ENCODE assay signal across 12 mouse cellular contexts in genomic region chr1:89714165-89714980, GRCm38 (mm10).
A peak's percentile ranks its signal among the peaks of the same experiment; 100 is the strongest.
DNase-seq lines count a peak whose midpoint lies in the region; ATAC-seq and TF ChIP-seq lines count a peak whose summit lies in the region.
"Had no signal": no experiment of that assay in that cellular context is flagged by ENCODE, and none has a peak within 500 bp of the region (broad histone marks: within the 10 kb centered on the region; RNA-seq: fewer than 3 reads in every experiment).

No protein-coding gene starts in this region.

- H3K27me3 ChIP-seq in midbrain, embryonic 11.5 days (ENCODE audit: control insufficient read depth, insufficient read depth, low read length), result no peaks in the 10 kb centered on the region
- H3K27me3 ChIP-seq in midbrain, embryonic 10.5 days (ENCODE audit: low read depth, poor library complexity, severe bottlenecking), result no peaks in the 10 kb centered on the region
- no peaks in the 10 kb centered on the region for H3K27me3 ChIP-seq in hindbrain, postnatal 0 days (ENCODE audit: insufficient read depth, low read length)
- H3K27me3 ChIP-seq: limb, embryonic 15.5 days had no signal

- H3K4me2 ChIP-seq in midbrain, embryonic 11.5 days, result no peak overlapping the region
- H3K4me2 ChIP-seq in hindbrain, postnatal 0 days (ENCODE audit: low read depth, low read length), result no peak overlapping the region
- H3K4me2 ChIP-seq: limb, embryonic 15.5 days had no signal

- 54% methylated on average over 18 of the region's 18 CpGs for WGBS in midbrain, embryonic 11.5 days
- WGBS in midbrain, embryonic 10.5 days, result 69% methylated on average over 18 of the region's 18 CpGs
- 39% methylated on average over 18 of the region's 18 CpGs for WGBS in hindbrain, postnatal 0 days

- H3K4me3 ChIP-seq in midbrain, embryonic 11.5 days (ENCODE audit: low read depth, low read length), result no peak overlapping the region
- no peak overlapping the region for H3K4me3 ChIP-seq in midbrain, embryonic 10.5 days
- H3K4me3 ChIP-seq in hindbrain, postnatal 0 days (ENCODE audit: low read length), result no peak overlapping the region
- H3K4me3 ChIP-seq: heart, adult 2 months; limb, embryonic 15.5 days had no signal

- H3K36me3 ChIP-seq in midbrain, embryonic 11.5 days (ENCODE audit: control insufficient read depth, insufficient read depth, low read length), result no peaks in the 10 kb centered on the region
- peaks cover 25% of the 10 kb centered on the region for H3K36me3 ChIP-seq in midbrain, embryonic 10.5 days
- no peaks in the 10 kb centered on the region for H3K36me3 ChIP-seq in hindbrain, postnatal 0 days (ENCODE audit: insufficient read depth, low read length)
- H3K36me3 ChIP-seq: limb, embryonic 15.5 days had no signal

- no peaks in the 10 kb centered on the region for H3K9me3 ChIP-seq in midbrain, embryonic 11.5 days (ENCODE audit: control insufficient read depth, low read length)
- H3K9me3 ChIP-seq in midbrain, embryonic 10.5 days (replicated peaks), result no peaks in the 10 kb centered on the region
- H3K9me3 ChIP-seq in hindbrain, postnatal 0 days (ENCODE audit: low read length), result no peaks in the 10 kb centered on the region
- H3K9me3 ChIP-seq: limb, embryonic 15.5 days had no signal

- intact Hi-C loops in gastrocnemius, postnatal 36 days (cut with DNase I), result no loop called here

- ATAC-seq in midbrain, embryonic 11.5 days (ENCODE audit: low FRiP score), result peak; percentile 61
- ATAC-seq in hindbrain, postnatal 0 days, result peak; percentile 48
- no peak for ATAC-seq in megakaryocyte-erythroid progenitor cell, adult 5-6 weeks (replicated peaks; ENCODE audit: low FRiP score, low TSS enrichment, poor library complexity, severe bottlenecking)
- ATAC-seq in frontal cortex, adult (ENCODE audit: low TSS enrichment), result no peak

- H3K27ac ChIP-seq in midbrain, embryonic 11.5 days (ENCODE audit: low read depth, low read length), result no peak overlapping the region
- no peak overlapping the region for H3K27ac ChIP-seq in midbrain, embryonic 10.5 days (replicated peaks)
- no peak overlapping the region for H3K27ac ChIP-seq in hindbrain, postnatal 0 days
- H3K27ac ChIP-seq: heart, adult 2 months; limb, embryonic 15.5 days had no signal

- DNase-seq in midbrain, embryonic 11.5 days (ENCODE audit: low spot score, missing footprints), result no peak
- no peak for DNase-seq in midbrain, embryonic 10.5 days (ENCODE audit: low spot score)
- DNase-seq in hindbrain, postnatal 0 days (ENCODE audit: low spot score), result no peak
- DNase-seq in kidney, postnatal 25 days, result peak; percentile 64 to 83
- no peak for DNase-seq in lung, postnatal 14 days
- no peak for DNase-seq in gastrocnemius, postnatal 36 days
- DNase-seq: adrenal gland, postnatal 10 days; heart, adult 2 months; lung, postnatal 10 days had no signal

- TF ChIP-seq CTCF in hindbrain, postnatal 0 days (IDR thresholded peaks at IDR 0.05; ENCODE audit: low read depth), result no peak

- peaks cover 22% of the 10 kb centered on the region for H3K4me1 ChIP-seq in midbrain, embryonic 11.5 days (ENCODE audit: control insufficient read depth, insufficient read depth, low read length)
- peaks cover 47% of the 10 kb centered on the region for H3K4me1 ChIP-seq in midbrain, embryonic 10.5 days
- peaks cover 8% of the 10 kb centered on the region; the same call in 1 of the 2 replicates for H3K4me1 ChIP-seq in hindbrain, postnatal 0 days (ENCODE audit: insufficient read depth, low read length)

- no peak overlapping the region for H3K9ac ChIP-seq in midbrain, embryonic 11.5 days (ENCODE audit: low read length)
- no peak overlapping the region for H3K9ac ChIP-seq in hindbrain, postnatal 0 days (replicated peaks; ENCODE audit: low read length)
- H3K9ac ChIP-seq: limb, embryonic 15.5 days had no signal

Comparison
In these comparisons a context has a peak if more than half of its experiments do, and no peak if none do; other contexts are left out.
1. ATAC-seq: peak in midbrain, embryonic 11.5 days (single experiment) and hindbrain, postnatal 0 days (single experiment); none in megakaryocyte-erythroid progenitor cell, adult 5-6 weeks (single experiment) and frontal cortex, adult (single experiment).
2. DNase-seq: peak in kidney, postnatal 25 days (2 of 2); none in midbrain, embryonic 11.5 days (single experiment), midbrain, embryonic 10.5 days (single experiment), hindbrain, postnatal 0 days (single experiment), lung, postnatal 14 days (single experiment) and gastrocnemius, postnatal 36 days (0 of 2).